Mouse (Mus musculus): ENCODE data around the gene 1700069L16Rik. TPM values are rescaled to one million over a fixed set of nuclear protein-coding genes. Genes with fewer than 3 reads are reported as not detected.

Gene 1700069L16Rik
- polyA plus RNA-seq, 1 experiment = not detected

GRCm38 (mm10) chr5:113687514-113687913 lies 37.1 kb downstream of the 1700069L16Rik start:
- DNase-seq (ENCODE audit: low spot score) = no peak

- DNase-seq (ENCODE audit: low spot score) = no peak
These were observed 39.1 kb downstream of the 1700069L16Rik start for GRCm38 (mm10) chr5:113685471-113685870.

GRCm38 (mm10) chr5:113683246-113683645 lies 41.3 kb downstream of the 1700069L16Rik start:
- no peak for DNase-seq (ENCODE audit: low spot score)

- DNase-seq (ENCODE audit: low spot score) = no peak
These were observed 42.1 kb downstream of the 1700069L16Rik start for GRCm38 (mm10) chr5:113682472-113682871.

GRCm38 (mm10) chr5:113681219-113681618 lies 43.4 kb downstream of the 1700069L16Rik start:
- DNase-seq (ENCODE audit: low spot score) = no peak

GRCm38 (mm10) chr5:113679509-113679908 lies 45.1 kb downstream of the 1700069L16Rik start:
- DNase-seq (ENCODE audit: low spot score) = no peak

- DNase-seq (ENCODE audit: low spot score) = no peak
These were observed 45.7 kb downstream of the 1700069L16Rik start for GRCm38 (mm10) chr5:113678743-113679452.

- DNase-seq (ENCODE audit: low spot score) = no peak
These were observed 47.0 kb downstream of the 1700069L16Rik start for GRCm38 (mm10) chr5:113677541-113677940.

- no peak for DNase-seq (ENCODE audit: low spot score)
These were observed 49.7 kb downstream of the 1700069L16Rik start for GRCm38 (mm10) chr5:113674851-113675250.

- no peak for DNase-seq (ENCODE audit: low spot score)
These were observed 52.1 kb downstream of the 1700069L16Rik start for GRCm38 (mm10) chr5:113672456-113672855.

- no peak for DNase-seq (ENCODE audit: low spot score)
These were observed 54.0 kb downstream of the 1700069L16Rik start for GRCm38 (mm10) chr5:113670597-113670996.

- DNase-seq (ENCODE audit: low spot score) = no peak
These were observed 54.5 kb downstream of the 1700069L16Rik start for GRCm38 (mm10) chr5:113670110-113670509.

- DNase-seq (ENCODE audit: low spot score) = no peak
These were observed 59.9 kb downstream of the 1700069L16Rik start for GRCm38 (mm10) chr5:113664629-113665195.

GRCm38 (mm10) chr5:113664127-113664526 lies 60.4 kb downstream of the 1700069L16Rik start:
- no peak for DNase-seq (ENCODE audit: low spot score)

GRCm38 (mm10) chr5:113660872-113661271 lies 63.7 kb downstream of the 1700069L16Rik start:
- no peak for DNase-seq (ENCODE audit: low spot score)

GRCm38 (mm10) chr5:113654821-113655220 lies 69.8 kb downstream of the 1700069L16Rik start:
- DNase-seq (ENCODE audit: low spot score) = no peak

GRCm38 (mm10) chr5:113654206-113654605 lies 70.4 kb downstream of the 1700069L16Rik start:
- DNase-seq (ENCODE audit: low spot score) = no peak

- no peak for DNase-seq (ENCODE audit: low spot score)
These were observed 72.4 kb downstream of the 1700069L16Rik start for GRCm38 (mm10) chr5:113652215-113652614.

- peak; percentile 22 for DNase-seq (ENCODE audit: low spot score)
These were observed 74.3 kb downstream of the 1700069L16Rik start, which contains the start of gene Cmklr1 for GRCm38 (mm10) chr5:113650035-113650865. Gene Cmklr1, minus strand, starts transcription at chr5:113650426.

GRCm38 (mm10) chr5:113648647-113649211 lies 75.8 kb downstream of the 1700069L16Rik start:
- DNase-seq (ENCODE audit: low spot score) = no peak

- DNase-seq (ENCODE audit: low spot score) = no peak
These were observed 77.4 kb downstream of the 1700069L16Rik start for GRCm38 (mm10) chr5:113647141-113647540.

GRCm38 (mm10) chr5:113644520-113644919 lies 80.1 kb downstream of the 1700069L16Rik start:
- DNase-seq (ENCODE audit: low spot score) = no peak

All from urinary bladder, adult 2 months (tissue).